Mouse (Mus musculus) left cerebral cortex, postnatal 10 days (tissue): ENCODE data around the gene Dgke. TPM values are rescaled to one million over a fixed set of nuclear protein-coding genes. Genes with fewer than 3 reads are reported as not detected.
A peak's percentile ranks its signal among the peaks of the same experiment; 100 is the strongest.
"Not testable (repeated sequence)": the region's sequence is repeated elsewhere in the genome, so short reads cannot be mapped to it uniquely, and the experiment has no call there.

Experiments
- DNase-seq, 2 experiments: peaks; one replicate each; pipeline ENCODE4 v3.0.0; 2021 to 2022; ENCODE audit warnings: low spot score in 2 of 2, mixed read lengths in 1 of 2; ENCODE audit errors: extremely low spot score in 1 of 2
- intact Hi-C: fragments of 180-260 bp; cut with DNase I; formaldehyde crosslinking; loops from one replicate; pipeline ENCODE4 v1.15.1; 2025
- total RNA-seq, 2 experiments: library from RNA; stranded (reverse); gene quantifications; 2 replicates each; pipeline ENCODE4 v1.2.3; 2021

Dgke gene
- total RNA-seq: 10 to 100 TPM; 42.4 to 42.9 TPM

- intact Hi-C loops: no loop called here
- no peak for DNase-seq
Measured at GRCm38 (mm10) chr11:89066750-89067149, at the start of gene Dgke. Gene Dgke (minus strand): TSS chr11:89066850.

DNA sequence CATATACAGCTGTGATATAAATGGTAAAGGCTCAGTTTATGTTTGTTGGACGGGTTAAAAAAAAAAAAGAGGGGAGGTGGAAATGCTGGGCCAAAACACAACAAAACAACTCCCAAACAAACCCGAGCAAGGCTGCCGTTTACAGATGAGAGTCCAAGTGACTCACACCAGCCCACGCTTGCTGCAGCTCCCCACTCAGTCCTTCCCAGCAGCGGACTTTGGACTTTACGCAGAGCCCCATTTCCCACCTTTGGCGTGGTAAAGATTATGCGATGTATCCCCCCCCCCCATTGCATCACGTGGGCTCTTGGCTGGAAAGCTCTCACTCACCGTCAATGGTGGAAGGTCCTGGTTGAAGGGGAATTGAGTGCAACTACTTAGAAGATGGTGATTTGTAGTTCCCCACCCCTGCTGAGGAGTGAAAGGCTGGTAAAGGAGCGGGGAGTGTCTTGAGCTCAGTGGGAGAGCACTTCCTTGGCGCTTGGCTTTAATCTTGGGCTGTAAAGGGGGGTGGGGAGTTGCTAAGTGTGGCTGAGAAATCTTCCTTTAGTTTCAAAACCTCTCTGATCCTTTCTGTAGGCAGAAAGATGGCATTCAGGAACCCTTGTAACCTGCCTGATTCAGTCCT, 40.6 kb upstream of the Dgke start:
- intact Hi-C loops: loop anchor here (10.0 kb wide), 2 partner anchors 618 to 818 kb away; no protein-coding TSS in a partner anchor

GRCm38 (mm10) chr11:89105823-89106222, 39.2 kb upstream of the Dgke start:
- intact Hi-C loops: loop anchor here (10.0 kb wide), 2 partner anchors 619 to 819 kb away; no protein-coding TSS in a partner anchor
- DNase-seq: no peak

More for the DNA sequence above, 40.6 kb upstream of the Dgke start:
- DNase-seq: no peak

DNA sequence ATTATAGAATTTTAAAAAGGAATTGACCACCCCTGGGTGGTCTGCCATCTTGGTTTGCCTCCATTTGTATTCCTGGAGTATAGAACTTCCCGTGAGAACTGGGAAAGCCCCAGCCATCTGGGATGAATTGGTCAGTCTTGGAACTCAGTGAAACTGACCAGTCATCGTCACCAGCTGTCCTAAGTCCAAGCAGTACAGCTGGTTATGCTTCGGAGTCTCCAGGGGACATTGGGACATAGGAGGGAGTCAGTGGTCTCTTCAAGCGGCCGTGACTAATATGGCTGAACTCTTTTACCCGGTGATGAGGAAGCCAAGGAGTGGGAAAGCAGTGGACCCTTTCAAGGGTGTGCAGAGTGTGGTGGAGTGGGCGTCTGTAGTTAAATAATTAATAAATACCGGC, 38.6 kb upstream of the Dgke start:
- intact Hi-C loops: loop anchor here (10.0 kb wide), 2 partner anchors 620 to 820 kb away; no protein-coding TSS in a partner anchor
- no peak for DNase-seq

DNA sequence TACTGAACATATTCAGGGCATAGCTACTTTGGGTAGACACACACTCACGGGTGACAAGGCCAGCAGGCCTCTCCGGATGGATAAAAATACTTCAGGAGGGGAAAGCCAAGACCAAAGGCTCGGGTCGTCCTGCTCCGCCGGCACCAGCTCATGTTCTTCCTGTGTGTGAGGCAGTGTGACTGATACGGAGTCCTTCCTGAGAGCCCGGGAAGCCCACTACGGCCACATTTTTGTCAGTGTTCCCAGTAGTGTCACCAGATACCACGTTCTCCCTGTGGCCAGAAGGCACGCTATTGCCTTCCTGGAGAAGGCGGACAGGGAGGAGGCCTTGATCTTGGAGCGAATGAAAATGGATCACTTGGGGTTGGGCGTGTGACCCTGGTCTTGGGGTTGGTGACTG, 36.5 kb upstream of the Dgke start:
- DNase-seq: no peak
- intact Hi-C loops: loop anchor here (5.0 to 10.0 kb wide), 3 partner anchors 199 to 822 kb away; partner anchors contain the start of gene Nog

- intact Hi-C loops: loop anchor here (5.0 to 10.0 kb wide), 3 partner anchors 201 to 824 kb away; partner anchors contain the start of gene Nog
Measured at GRCm38 (mm10) chr11:89100826-89101321, 34.2 kb upstream of the Dgke start.

DNA sequence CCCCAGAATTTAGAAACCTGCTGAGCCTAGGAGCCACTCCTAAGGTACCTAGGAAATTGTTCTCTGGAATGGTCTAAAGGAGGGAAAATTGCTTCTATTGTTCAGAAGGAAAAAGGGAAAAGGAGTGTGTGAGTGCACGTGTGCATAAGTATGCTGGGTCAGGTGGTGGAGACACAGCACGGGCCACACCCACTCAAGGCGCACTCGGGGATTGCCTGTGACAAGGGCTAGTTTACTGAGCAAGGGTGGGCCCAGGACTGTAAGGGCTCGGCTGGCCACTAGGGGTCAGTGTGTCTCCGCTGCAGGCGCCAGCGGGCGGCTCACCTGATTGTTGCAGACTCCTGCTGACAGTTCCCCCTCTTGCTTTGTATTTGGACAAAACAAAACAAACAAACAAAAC, 33.8 kb upstream of the Dgke start:
- DNase-seq: peak; percentile 64 to 85
- intact Hi-C loops: loop anchor here (5.0 to 10.0 kb wide), 3 partner anchors 202 to 824 kb away; partner anchors contain the start of gene Nog

More at GRCm38 (mm10) chr11:89100826-89101321, 34.2 kb upstream of the Dgke start:
- peak; percentile 20 to 63 for DNase-seq

GRCm38 (mm10) chr11:89098930-89099329, 32.3 kb upstream of the Dgke start:
- intact Hi-C loops: no loop called here
- no peak for DNase-seq

GRCm38 (mm10) chr11:89098083-89098835, 31.6 kb upstream of the Dgke start:
- intact Hi-C loops: no loop called here
- no peak for DNase-seq

- intact Hi-C loops, DNase-seq: not testable (repeated sequence)
Measured at GRCm38 (mm10) chr11:89097292-89097691, 30.6 kb upstream of the Dgke start.

DNA sequence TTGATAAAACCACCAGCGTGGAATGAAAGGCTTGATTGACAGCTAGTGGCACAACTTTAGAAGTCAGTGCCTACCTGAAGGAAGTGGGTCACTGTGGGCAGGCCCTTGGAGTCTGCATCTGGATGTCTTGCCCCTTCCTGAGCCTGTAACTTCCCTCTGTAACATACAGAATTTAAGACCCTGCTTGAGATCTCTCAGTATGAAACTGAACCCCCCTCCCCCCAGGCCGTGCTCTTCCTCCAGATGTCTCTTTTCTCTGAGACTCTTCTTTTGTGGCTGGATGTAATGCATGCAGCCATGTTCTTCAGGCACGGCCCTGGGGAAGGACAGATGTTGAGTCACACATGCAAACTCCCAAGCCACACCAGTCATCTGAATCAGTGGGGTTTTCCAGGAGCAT, 28.7 kb upstream of the Dgke start:
- intact Hi-C loops: no loop called here
- no peak for DNase-seq

- DNase-seq: peak in 1 of 2 experiments; percentile 82
- intact Hi-C loops: no loop called here
Measured at GRCm38 (mm10) chr11:89092714-89093113, 26.1 kb upstream of the Dgke start.

GRCm38 (mm10) chr11:89090359-89090758, 23.7 kb upstream of the Dgke start:
- intact Hi-C loops, DNase-seq: not testable (repeated sequence)

- intact Hi-C loops: loop anchor here (5.0 kb wide), 1 partner anchor 214 kb away; the partner anchor contains the start of gene Nog
- no peak for DNase-seq
Measured at GRCm38 (mm10) chr11:89088754-89089153, 22.1 kb upstream of the Dgke start.

GRCm38 (mm10) chr11:89086208-89086809, 19.7 kb upstream of the Dgke start:
- no peak for DNase-seq
- intact Hi-C loops: loop anchor here (5.0 kb wide), 1 partner anchor 216 kb away; the partner anchor contains the start of gene Nog

DNA sequence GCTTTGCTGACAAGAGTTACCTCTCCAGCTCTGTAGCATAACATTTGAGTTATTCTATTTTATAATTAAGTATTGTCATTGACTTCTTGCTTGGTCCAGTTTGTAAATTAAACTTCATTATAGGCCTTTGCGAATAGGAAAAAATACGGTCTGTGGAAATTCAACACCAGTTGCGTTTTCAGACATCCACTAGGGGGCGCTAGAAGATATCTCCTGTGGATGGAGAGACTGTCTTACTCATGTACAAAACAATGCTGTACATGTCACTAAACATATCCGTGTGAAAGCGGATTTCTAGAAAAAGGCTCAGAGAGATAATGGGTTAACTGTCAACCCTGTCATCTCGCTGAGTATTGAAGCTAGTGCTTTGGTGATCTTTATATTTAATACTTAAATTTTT, 18.0 kb upstream of the Dgke start:
- DNase-seq: peak in 1 of 2 experiments; percentile 36

DNA sequence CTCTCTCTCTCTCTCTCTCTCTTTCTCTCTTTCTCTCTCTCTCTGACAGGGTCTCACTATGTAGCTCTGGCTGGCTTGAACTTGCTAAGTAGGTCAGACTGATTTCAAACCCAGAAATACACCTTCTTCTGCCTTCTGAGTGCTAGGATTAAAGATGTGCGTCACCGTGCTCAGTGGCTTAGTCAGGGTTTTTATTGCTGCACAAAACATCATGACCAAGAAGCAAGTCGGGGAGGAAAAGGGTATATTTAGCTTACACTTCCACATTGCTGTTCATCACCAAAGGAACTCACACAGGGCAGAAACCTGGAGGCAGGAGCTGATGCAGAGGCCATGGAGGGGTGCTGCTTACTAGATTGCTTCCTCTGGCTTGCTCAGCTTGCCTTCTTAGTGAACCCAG, 16.0 kb upstream of the Dgke start:
- DNase-seq, intact Hi-C loops: not testable (repeated sequence)

More for the DNA sequence above, 18.0 kb upstream of the Dgke start:
- intact Hi-C loops: no loop called here

GRCm38 (mm10) chr11:89081906-89082305, 15.3 kb upstream of the Dgke start:
- DNase-seq, intact Hi-C loops: not testable (repeated sequence)
